Mouse (Mus musculus) gastrocnemius, adult 2 months (tissue): ENCODE measurements around the gene Tespa1. TPM values are rescaled to one million over a fixed set of nuclear protein-coding genes. Genes with fewer than 3 reads are reported as not detected.
"Not testable (repeated sequence)": the region's sequence is repeated elsewhere in the genome, so short reads cannot be mapped to it uniquely, and the experiment has no call there.

Experiments
- DNase-seq: peaks from one replicate; pipeline ENCODE4 v3.0.0; 2022
- H3K27ac ChIP-seq: fragments of 200-600 bp; 2 replicates; pipeline ENCODE4 v1.8.1; 2022; ENCODE audit warnings: mild to moderate bottlenecking
- H3K4me3 ChIP-seq: fragments of 200-600 bp; 2 replicates; pipeline ENCODE4 v1.8.1; 2022; ENCODE audit warnings: mild to moderate bottlenecking, moderate library complexity
- CTCF ChIP-seq: fragments of 200-600 bp; IDR thresholded peaks from 2 replicates; pipeline ENCODE4 v1.8.1; 2022; ENCODE audit warnings: antibody characterized with exemption, mild to moderate bottlenecking, moderate library complexity
- intact Hi-C: fragments of 180-260 bp; cut with DNase I; formaldehyde crosslinking; loops from one replicate; pipeline ENCODE4 v1.15.1; 2025
- total RNA-seq, 2 experiments: library from RNA; stranded (reverse); gene quantifications; 2 replicates each; pipeline ENCODE4 v1.2.3; 2021

Tespa1 gene
- total RNA-seq, 2 experiments from 2014 or later: 0.28 to 0.59 TPM

DNA sequence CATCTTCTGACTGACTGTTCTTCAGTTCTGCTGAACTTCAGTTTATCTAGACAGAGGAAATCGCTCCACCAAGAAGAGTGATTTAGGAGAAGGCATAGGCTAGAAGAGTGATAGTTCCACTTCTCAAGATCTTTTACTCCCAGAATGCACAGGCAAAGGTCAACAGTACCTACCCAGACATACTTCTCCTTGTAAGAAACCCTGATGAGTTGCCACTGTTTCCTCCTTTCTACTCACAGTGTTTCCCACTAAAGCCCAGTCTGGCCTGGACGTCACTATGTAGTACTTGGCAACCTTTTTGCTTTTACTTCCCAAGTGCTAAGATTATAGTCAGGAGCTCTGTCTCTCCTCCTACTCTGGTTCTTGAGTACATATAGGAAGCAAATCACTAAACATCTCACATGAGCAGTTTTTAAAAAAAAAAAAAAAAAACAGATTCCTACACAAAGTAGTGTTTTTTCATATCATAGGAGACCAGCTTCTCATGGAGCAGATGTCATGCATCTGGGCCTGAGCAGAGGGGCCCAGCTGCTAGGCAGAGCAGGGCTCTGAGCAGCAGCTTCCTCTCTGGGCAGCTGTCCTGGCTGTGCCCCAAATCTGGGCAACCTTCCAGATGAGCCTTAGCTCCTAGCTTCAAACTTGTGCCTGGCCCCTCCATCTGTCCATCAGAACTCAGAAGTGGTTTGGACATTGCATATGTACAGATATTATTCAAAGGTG is 8.4 kb upstream of the Tespa1 start:
- H3K27ac ChIP-seq: no peak overlapping the region
- intact Hi-C loops: no loop called here
- H3K4me3 ChIP-seq: no peak overlapping the region
- no peak for TF ChIP-seq CTCF
- peak; percentile 57 for DNase-seq

DNA sequence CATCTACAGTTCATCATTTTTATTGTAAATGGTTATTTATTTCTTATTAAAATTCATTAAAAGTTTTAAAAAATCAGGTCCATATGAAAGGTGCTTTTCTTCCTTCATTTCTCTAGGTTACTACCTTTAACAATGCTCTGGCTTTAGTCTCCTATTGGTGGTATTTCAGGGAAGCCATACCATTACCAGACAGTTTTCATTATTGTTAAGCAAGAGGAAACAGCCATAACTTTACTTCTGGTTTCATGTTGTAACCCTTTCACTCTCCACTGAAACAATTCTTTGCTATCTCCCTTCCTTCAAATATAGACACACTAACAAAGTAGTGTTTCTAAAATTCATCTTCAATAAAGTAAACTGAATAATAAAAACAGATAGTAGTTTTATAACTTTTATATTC is 6.8 kb upstream of the Tespa1 start:
- TF ChIP-seq CTCF: no peak
- Histone ChIP-seq H3K27ac (no peak overlapping the region), H3K4me3 (no peak overlapping the region)
- no peak for DNase-seq
- intact Hi-C loops: no loop called here

DNA sequence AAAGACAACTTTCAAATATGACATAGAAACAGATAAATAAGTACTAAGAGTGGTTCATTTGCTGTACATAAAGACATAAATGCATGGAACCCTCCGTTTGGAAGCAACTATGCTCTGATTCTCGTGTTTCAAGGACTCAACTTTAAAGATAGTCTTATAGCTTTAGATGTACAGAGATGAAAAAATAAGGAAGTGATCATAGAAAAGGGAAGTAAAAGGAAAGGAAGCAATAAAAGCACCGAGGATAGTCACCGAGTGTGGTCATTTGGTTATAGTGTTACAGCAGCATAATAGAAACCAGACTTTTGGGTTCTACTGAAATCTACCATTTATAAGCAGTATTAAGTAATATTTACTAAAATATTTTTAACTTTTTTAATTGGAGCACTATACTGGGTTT is 4.0 kb upstream of the Tespa1 start:
- no peak for DNase-seq
- Histone ChIP-seq H3K27ac (no peak overlapping the region), H3K4me3 (no peak overlapping the region)
- no peak for TF ChIP-seq CTCF
- intact Hi-C loops: no loop called here

DNA sequence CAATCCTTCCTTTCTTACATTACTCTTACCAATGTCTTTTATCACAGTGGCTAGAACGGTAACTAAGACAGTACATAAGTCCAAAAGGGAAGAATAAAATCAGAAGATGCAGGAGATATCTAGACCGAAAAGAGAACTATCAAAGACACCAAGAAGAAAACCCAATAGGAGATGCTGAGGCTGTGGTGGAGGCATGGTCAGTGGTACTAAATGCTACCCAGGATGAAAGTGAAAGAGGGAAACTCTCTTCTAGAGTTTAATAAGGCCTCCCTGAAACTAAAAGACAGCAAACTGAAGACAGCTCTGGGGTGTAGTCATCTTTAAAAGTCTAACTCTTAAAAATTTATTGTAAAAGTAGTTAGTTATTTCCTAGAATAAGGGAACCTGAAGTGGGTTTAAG is 2.0 kb upstream of the Tespa1 start:
- Histone ChIP-seq H3K27ac (no peak overlapping the region), H3K4me3 (no peak overlapping the region)
- no peak for DNase-seq
- intact Hi-C loops: no loop called here
- TF ChIP-seq CTCF: no peak

DNA sequence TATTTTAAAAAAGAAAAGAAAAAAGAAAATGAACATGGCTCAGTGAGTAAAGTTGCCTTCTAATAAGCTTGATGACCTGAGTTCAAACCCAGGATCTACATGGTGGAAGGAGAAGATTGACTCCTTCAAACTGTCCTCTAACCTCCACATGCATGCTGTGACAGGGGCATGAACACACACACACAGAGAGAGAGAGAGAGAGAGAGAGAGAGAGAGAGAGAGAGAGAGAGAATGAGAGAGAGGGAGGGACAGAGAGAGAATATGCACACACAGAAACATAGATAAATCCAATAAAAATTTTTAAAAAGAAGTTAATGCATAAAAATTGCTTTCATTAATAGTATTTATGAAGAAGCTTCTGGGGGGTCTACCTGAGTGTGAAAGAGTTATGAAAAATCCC is 608 bp upstream of the Tespa1 start:
- DNase-seq: no peak
- no peak overlapping the region for H3K4me3 ChIP-seq
- intact Hi-C loops: no loop called here
- no peak overlapping the region for H3K27ac ChIP-seq
- TF ChIP-seq CTCF: no peak

DNA sequence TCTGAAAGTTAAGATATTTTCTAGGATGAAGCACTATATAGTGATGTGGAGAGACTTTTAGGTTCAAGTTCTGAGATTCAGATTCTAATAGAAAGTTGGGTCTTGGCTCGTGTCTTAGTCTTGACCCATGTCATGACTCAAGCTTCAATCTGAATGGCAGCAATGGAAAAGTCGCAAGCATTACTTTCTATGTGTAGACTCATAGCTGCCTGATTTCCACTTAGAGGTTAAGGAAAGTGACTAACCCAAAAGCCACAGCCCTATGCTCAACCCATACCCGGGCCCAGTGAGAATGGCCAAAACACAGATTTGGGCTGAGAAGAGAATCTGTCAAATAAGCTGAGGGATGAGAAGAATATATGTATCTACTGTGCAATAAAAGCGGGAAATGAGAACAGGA is 1.6 kb downstream of the Tespa1 start:
- intact Hi-C loops: no loop called here
- DNase-seq: no peak
- Histone ChIP-seq H3K27ac (no peak overlapping the region), H3K4me3 (no peak overlapping the region)
- TF ChIP-seq CTCF: no peak

DNA sequence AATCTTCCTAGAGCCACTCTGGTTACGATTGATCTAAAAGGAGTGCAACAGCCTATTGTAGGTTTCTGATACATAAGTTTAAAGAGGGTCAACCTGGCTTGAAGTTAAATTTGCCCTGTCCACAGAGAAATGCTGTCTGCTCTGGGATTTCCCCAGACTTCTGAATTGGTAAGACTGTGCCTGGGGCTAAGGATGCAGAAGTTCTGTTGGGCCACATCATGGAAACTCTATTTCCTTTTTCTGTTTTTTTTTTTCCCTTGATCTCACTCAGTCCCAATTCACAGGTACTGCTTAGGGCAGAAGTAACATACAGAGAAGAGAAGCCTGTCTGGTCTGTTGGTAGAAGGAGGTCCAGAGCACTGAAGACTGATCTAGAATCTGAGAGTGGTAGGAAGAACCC is 8.0 kb downstream of the Tespa1 start:
- no peak for DNase-seq
- Histone ChIP-seq H3K4me3 (no peak overlapping the region), H3K27ac (no peak overlapping the region)
- intact Hi-C loops: no loop called here
- TF ChIP-seq CTCF: no peak

DNA sequence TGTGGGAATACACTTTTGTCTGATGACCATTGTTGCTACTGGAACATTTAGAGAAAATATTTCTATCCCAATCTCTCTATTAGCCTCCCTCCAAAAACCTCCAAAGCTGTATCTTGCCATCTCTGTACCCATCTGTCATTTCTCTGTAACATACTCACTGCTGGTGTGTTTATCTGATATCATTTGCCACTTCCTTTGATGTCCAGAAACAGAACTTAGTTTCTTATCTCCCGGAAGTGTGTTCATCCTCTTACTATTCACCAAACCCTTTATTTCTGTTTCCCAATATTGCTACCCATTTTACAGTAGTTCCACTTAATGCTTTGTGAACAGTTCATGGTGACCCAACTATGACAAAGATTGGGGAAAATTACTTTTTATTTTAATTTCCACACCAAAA is 13.7 kb downstream of the Tespa1 start:
- TF ChIP-seq CTCF: no peak
- H3K27ac ChIP-seq: no peak overlapping the region
- H3K4me3 ChIP-seq: no peak overlapping the region
- intact Hi-C loops: no loop called here
- DNase-seq: no peak

DNA sequence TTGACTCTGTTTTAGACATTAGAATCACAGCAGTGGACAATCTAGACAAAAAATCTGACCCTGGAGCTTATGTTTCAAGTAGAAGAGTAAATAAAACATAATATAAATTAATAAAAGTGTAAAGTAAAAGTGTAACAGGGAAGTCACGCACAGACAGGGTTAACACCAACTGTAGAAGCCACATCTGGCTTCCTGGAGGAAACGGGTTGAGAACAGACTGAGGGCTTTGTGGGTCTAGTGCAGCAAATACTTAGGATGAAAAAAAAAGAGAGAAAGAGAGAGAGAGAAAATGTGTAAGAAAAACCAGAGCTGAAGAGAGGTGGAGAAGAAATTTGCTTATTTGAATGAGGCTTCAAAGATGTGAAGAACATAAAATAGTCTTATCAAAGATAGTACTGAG is 14.9 kb downstream of the Tespa1 start:
- Histone ChIP-seq H3K27ac (no peak overlapping the region), H3K4me3 (no peak overlapping the region)
- DNase-seq: no peak
- TF ChIP-seq CTCF: no peak
- intact Hi-C loops: no loop called here

DNA sequence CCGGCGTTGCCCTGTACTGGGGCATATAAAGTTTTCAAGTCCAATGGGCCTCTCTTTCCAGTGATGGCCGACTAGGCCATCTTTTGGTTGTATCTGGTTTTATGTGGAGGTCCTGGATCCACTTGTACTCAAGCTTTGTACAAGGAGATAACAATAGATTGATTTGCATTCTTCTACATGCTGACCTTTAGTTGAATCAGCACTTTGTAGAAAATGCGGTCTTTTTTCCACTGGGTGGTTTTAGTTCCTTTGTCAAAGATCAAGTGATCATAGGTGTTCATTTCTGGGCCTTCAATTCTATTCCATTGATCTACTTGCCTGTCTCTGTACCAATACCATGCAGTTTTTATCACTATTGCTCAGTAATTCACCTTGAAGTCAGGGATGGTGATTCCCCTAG is 17.4 kb downstream of the Tespa1 start:
- H3K4me3 ChIP-seq, intact Hi-C loops, H3K27ac ChIP-seq, DNase-seq: not testable (repeated sequence)

DNA sequence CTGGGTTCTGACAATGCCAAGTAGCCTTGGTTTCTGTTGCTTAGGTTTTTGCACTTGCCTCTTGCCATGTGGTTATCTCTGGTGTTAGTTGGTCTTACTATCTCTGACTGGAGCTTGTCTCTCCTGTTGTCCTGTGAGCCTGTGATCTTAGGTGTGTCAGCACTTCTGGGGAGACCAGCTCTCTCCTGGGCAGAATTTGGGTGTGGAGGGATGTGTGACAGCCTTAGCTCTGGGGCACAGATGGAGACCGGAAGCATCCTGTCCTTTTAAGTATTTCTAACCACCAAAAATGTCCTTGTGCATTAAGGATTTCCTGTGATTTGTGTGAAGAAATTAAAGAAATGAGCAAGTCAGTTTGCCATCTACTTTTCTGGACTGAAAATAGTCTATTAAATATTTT is 21.4 kb downstream of the Tespa1 start:
- intact Hi-C loops: no loop called here
- DNase-seq: no peak
- Histone ChIP-seq H3K27ac (no peak overlapping the region), H3K4me3 (no peak overlapping the region)
- TF ChIP-seq CTCF: no peak

DNA sequence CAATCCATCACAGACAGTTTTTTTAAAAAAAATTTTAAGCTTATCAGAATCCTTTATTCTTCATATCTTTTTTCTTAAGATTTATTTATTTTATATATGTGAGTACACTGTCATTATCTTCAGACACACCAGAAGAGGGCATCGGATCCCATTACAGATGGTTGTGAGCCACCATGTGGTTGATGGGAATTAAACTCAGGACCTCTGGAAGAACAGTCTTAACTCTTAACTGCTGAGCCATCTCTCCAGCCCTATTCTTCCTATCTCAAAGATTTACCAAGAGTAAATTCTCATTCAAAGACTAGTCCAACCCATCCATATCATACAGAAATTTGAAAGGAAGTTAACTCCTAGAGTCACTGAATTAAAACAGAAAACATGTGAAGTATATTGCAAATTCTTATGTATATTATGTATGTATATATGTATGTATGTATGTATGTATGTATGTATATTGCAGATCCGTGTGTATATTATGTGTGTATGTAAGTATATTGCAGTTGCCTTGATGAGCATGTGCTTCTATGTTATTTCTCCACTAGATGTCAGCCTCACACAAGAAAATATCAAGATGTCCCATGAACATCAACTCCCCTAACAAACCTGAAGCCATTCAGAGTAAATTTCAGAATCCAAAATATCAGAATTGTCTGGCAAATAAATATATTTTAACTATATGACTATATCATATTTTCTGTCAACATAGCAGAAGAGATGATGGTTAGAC is 40.9 kb downstream of the Tespa1 start:
- peak; percentile 28; the same call in 1 of the 2 replicates for TF ChIP-seq CTCF
- intact Hi-C loops: no loop called here
- no peak for DNase-seq
- Histone ChIP-seq H3K4me3 (no peak overlapping the region), H3K27ac (no peak overlapping the region)

DNA sequence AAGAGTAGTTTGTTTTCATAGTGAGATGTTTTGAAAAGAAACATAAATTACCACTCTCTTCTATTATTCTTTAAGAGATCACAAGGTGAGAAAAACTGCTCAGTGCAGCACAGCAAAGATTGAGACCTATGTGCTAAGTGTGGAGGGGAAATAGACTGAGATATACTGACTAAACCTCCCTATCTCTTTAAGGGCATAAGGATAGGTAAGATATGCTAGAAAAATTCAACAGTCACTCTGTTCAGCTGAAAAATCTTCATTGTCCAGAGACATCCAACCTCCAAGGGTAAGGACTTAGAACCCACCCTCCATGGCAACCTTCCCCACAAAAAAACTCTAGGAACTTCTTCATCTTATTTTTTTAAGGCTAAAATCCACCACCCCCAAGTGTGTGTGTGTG is 42.1 kb downstream of the Tespa1 start:
- no peak for TF ChIP-seq CTCF
- H3K4me3 ChIP-seq: no peak overlapping the region
- DNase-seq: no peak
- intact Hi-C loops: no loop called here
- no peak overlapping the region for H3K27ac ChIP-seq

DNA sequence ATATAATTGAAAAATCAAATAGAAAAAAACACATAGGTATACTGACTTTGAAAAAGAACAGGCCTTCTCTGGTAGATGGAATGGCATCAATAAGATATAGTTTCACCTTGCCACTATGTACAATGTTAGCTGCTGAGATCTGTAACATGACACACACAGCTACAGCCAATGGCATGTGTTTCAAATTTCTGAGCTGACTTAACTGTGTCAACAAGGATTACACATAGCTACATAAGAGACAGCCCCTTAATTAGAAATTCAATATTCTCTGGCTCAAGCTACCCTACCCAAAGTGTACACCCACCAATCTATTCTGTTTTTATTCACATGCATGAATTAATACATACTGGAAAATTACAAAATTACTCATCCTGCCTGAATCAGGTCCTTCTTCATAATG is 45.7 kb downstream of the Tespa1 start:
- Histone ChIP-seq H3K4me3 (no peak overlapping the region), H3K27ac (no peak overlapping the region)
- intact Hi-C loops: no loop called here
- TF ChIP-seq CTCF: no peak
- no peak for DNase-seq
